Mouse (Mus musculus) heart, adult 2 months (tissue): ENCODE data around the gene Zscan2. TPM values are rescaled to one million over a fixed set of nuclear protein-coding genes. Genes with fewer than 3 reads are reported as not detected.

Experiments
- DNase-seq, 2 experiments: peaks; one replicate each; pipeline ENCODE4 v3.0.0; 2021
- H3K27ac ChIP-seq: fragments of 200-600 bp; 2 replicates; pipeline ENCODE4 v1.8.1; 2022
- H3K27me3 ChIP-seq: fragments of 200-500 bp; 2 replicates; pipeline ENCODE4 v1.6.1; 2012; ENCODE audit warnings: mild to moderate bottlenecking, low read length, inconsistent platforms, mixed read lengths; ENCODE audit not compliant: control insufficient read depth, insufficient read depth
- H3K36me3 ChIP-seq: fragments of 200-500 bp; 2 replicates; pipeline ENCODE4 v1.6.1; 2012; ENCODE audit warnings: low read length, inconsistent platforms; ENCODE audit not compliant: control insufficient read depth, insufficient read depth
- H3K4me1 ChIP-seq: fragments of 200-500 bp; 2 replicates; pipeline ENCODE4 v1.6.1; 2011; ENCODE audit warnings: low read length; ENCODE audit not compliant: control insufficient read depth, insufficient read depth
- H3K4me3 ChIP-seq: fragments of 200-600 bp; 2 replicates; pipeline ENCODE4 v1.8.1; 2022
- H3K79me2 ChIP-seq: fragments of 200-500 bp; replicated peaks from 2 replicates; pipeline ENCODE4 v1.6.1; 2012; ENCODE audit warnings: mild to moderate bottlenecking, inconsistent platforms, low read length, moderate library complexity, mixed read lengths; ENCODE audit not compliant: control insufficient read depth, insufficient read depth
- H3K9ac ChIP-seq: fragments of 200-500 bp; 2 replicates; pipeline ENCODE4 v1.6.1; 2012; ENCODE audit warnings: low read depth, mild to moderate bottlenecking, control low read depth, inconsistent platforms, low read length, mixed read lengths
- CTCF ChIP-seq: fragments of 200-600 bp; IDR thresholded peaks from 2 replicates; pipeline ENCODE4 v1.8.1; 2022; ENCODE audit warnings: antibody characterized with exemption, mild to moderate bottlenecking, moderate library complexity
- EP300 ChIP-seq: fragments of 200-500 bp; IDR thresholded peaks from 2 replicates; pipeline ENCODE4 v1.6.1; 2011; ENCODE audit warnings: low read depth, low read length, control low read depth; ENCODE audit not compliant: insufficient read depth
- POLR2A ChIP-seq: fragments of 200-500 bp; IDR thresholded peaks from 2 replicates; pipeline ENCODE4 v1.6.1; 2011; ENCODE audit warnings: mild to moderate bottlenecking, low read depth, low read length, control low read depth; ENCODE audit not compliant: insufficient read depth
- WGBS: fragments of 180-500 bp; shearing (Covaris S2); methylation state at CpG from one replicate; pipeline ENCODE4 v1.1.7; 2018; 5-methylcytosine and 5-hydroxymethylcytosine counted together
- intact Hi-C: fragments of 180-260 bp; cut with DNase I; formaldehyde crosslinking; loops from one replicate; pipeline ENCODE4 v1.15.1; 2025
- polyA plus RNA-seq: library from polyadenylated mRNA; depleted of rRNA; stranded (reverse); fragments of >200 nt; gene quantifications from 2 replicates; pipeline ENCODE4 v1.2.3, GENCODE M21; 2012
- total RNA-seq, 2 experiments: library from RNA; stranded (reverse); gene quantifications; 2 replicates each; pipeline ENCODE4 v1.2.3; 2021

Gene Zscan2
- total and polyA plus RNA-seq, 3 experiments, result 3.0 to 6.3 (median 5.7) TPM

DNA sequence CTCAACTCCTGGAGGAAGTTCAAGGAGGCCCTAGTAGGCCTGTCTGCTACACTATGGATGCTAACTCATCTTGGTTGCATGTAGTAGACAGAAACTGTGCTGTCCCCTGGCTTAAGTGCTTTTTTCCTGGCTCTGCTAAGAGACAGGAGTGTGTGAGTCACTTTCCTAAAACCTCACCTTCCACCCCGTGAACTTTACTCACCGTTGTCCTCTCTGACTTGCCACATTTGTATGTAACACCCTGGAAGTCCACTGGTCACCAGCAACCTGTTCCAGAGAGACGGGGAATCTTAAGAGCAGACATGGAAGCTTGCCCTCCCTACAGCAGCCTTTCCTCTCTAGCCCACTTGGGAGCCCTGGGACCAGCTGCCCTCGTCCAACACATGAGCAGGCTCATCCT is 37.0 kb downstream of the Zscan2 start:
- Histone ChIP-seq H3K4me3 (no peak overlapping the region), H3K27ac (no peak overlapping the region), H3K9ac (no peak overlapping the region), H3K36me3 (no peaks in the 10 kb centered on the region), H3K79me2 (no peaks in the 10 kb centered on the region), H3K27me3 (no peaks in the 10 kb centered on the region), H3K4me1 (peaks cover 5% of the 10 kb centered on the region)
- DNase-seq, result no peak
- no peak for TF ChIP-seq EP300
- WGBS, result 77% methylated on average over 4 of the region's 4 CpGs
- intact Hi-C loops, result no loop called here

DNA sequence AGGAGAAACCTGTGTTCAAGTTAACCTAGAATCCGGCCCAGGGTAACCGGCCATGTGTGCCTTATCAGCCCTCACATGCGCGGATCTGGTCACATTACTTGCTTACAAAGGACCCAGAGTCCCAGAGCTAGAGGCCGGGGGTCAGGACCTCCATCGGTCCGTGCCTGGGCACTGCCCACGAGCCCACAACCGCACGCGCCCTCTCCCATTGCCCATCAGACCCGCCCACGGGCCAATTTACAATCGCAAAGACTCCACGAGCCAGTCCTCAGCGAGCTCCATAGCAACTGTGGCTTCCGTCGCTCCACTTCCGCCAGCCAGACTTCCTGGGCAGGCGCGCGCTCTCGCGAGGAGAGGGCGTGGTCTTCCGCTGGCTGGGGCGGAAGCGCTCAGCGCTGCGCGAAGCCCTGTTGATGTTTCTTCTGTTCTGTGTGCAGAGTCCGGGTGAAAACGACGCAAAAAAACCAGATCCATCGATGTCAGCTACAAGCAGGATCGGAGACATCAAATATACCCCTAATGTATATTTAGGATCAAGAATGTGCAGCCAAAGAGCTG is 40.3 kb downstream of the Zscan2 start, which contains the start of gene Wdr73:
TSS of gene Wdr73 (minus strand) at position 326 of the 558 bp plus-strand sequence.
- intact Hi-C loops, result loop anchor here (2.0 to 5.0 kb wide), 2 partner anchors 46 to 91 kb away; partner anchors contain the start of genes Sec11a and Zfp592
- WGBS, result 1% methylated on average over 36 of the region's 36 CpGs

DNA sequence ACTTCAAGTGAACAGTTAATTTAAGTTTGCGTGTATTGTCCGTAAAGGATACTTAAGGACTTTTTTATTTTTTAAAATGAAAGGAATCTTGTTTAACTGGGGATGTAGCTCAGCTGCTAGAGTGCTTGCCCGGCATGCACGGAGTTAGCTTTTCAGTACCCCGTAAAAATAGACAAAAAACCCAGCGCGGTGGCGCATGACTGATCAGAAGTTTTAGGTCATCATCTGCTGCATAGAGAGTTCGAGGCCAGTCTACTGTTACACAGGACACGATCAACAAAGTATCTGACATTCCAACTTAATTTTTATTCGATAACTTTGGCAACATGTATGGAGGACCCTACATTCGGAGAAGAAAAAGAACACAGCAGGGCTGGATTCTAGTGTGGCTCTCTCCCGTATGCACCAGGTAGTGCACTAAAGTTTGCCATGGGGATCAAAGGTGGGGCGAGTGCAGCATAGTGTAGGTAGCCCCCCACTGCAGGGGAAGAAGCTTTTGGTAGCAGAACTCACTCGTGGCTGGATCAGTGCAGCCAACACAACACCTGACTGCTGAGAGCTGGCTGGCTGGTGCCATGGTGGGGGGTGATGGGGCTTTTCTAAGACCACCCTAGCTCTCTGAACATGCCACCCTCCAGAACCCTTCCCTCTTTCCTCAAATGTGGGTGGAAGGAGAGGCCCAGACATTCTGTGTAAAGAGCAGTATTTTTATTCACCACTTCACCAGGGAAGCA is 41.0 kb downstream of the Zscan2 start:
- intact Hi-C loops, result loop anchor here (2.0 to 5.0 kb wide), 2 partner anchors 45 to 91 kb away; partner anchors contain the start of genes Sec11a and Zfp592
- Histone ChIP-seq H3K36me3 (no peaks in the 10 kb centered on the region), H3K27ac (peak overlapping the region; percentile 90), H3K4me3 (peak overlapping the region; percentile 56), H3K27me3 (no peaks in the 10 kb centered on the region), H3K79me2 (no peaks in the 10 kb centered on the region), H3K4me1 (peaks cover 2% of the 10 kb centered on the region), H3K9ac (peak overlapping the region; percentile 67)
- WGBS, result 24% methylated on average over 15 of the region's 15 CpGs
- DNase-seq, result no peak
- TF ChIP-seq EP300, result no peak
- no peak for TF ChIP-seq CTCF
- TF ChIP-seq POLR2A, result no peak

More for the DNA sequence above, 40.3 kb downstream of the Zscan2 start, which contains the start of gene Wdr73:
- Histone ChIP-seq H3K36me3 (no peaks in the 10 kb centered on the region), H3K27ac (peak within 1 kb of the TSS; percentile 90), H3K9ac (peak within 1 kb of the TSS; percentile 67), H3K27me3 (no peaks in the 10 kb centered on the region), H3K4me3 (peak within 1 kb of the TSS; percentile 56), H3K4me1 (peaks cover 2% of the 10 kb centered on the region), H3K79me2 (no peaks in the 10 kb centered on the region)
- TF ChIP-seq CTCF (no peak), POLR2A (peak; percentile 99), EP300 (peak; percentile 74; the same call in 1 of the 2 replicates)
- DNase-seq, result peak; percentile 92 to 94

DNA sequence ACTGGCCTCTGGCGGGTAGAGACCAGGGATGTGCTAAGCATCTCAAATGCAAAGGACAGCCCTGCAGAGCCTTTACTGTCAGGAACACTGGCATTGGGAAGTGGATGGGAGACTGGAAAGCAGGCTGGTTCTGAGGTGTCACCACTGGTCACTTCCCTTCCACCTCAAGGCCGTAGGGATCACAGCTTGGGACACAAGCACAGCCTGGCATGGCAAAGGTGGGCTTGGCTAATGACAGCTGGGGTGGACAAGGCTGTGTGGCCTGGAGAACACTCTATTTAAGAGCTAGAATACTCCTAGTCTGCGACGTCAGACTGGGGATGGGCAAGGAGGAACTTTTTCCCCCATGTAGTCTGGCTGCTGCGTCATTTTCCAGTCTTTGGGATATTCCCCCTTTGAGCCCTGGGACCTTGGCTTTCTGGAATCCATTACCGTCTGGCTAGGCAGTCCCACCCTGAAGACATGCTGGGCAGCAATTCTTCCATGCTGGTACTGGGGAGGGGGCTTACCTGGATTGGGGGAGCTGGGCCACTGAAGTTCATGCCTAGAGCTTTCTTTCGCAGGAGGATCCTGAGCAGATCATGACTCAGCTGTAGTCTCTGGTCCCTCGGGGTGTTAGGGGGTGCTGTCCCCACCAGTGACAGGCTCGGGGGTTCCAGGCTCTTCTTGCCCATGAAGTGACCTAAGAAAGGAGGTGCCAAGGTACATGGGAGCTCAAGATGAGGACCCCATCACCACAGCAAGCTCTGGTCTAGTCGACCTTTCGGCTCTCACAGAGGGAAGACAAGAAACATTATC is 43.1 kb downstream of the Zscan2 start:
- DNase-seq, result no peak
- Histone ChIP-seq H3K79me2 (no peaks in the 10 kb centered on the region), H3K27me3 (no peaks in the 10 kb centered on the region), H3K4me3 (no peak overlapping the region), H3K36me3 (no peaks in the 10 kb centered on the region), H3K27ac (no peak overlapping the region), H3K4me1 (peaks cover 2% of the 10 kb centered on the region), H3K9ac (no peak overlapping the region)
- 89% methylated on average over 11 of the region's 11 CpGs for WGBS
- intact Hi-C loops, result loop anchor here (5.0 kb wide), 1 partner anchor 88 kb away; the partner anchor contains the start of gene Zfp592
- TF ChIP-seq EP300, result no peak
- no peak for TF ChIP-seq CTCF
- no peak for TF ChIP-seq POLR2A

DNA sequence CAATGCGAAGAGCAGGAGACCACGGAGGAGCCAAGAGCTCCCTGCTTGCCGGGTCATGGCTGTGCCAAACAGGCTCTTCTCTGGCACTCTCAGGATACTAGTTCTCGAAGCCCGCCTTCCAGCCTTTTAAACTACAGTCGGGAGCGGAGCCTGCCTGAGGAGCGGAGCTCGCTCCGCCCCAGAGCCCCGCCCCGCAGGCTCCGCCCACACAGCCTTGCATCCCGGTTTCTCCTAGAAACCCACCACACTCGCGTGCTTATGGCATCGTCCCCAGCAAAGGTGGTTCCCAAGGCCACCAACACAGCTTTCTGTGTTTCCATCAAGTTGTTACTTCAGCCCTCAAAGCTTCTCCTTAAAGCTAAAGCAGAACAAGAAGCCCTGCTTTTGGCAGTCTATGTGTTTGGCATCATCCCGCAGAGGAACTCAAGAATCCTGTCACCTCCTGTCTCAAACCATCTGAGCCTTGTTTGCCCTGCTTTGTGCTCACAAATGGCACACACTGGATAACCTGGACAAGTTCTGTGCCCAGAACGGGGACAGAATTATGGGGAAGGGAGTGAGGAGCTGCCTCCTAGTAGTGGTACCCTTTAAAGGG is 44.3 kb downstream of the Zscan2 start, which contains the start of gene Nmb:
TSS of gene Nmb (minus strand) at position 156 of the 595 bp plus-strand sequence.
- Histone ChIP-seq H3K4me3 (peak within 1 kb of the TSS; percentile 54), H3K27ac (peak within 1 kb of the TSS; percentile 41; the same call in 1 of the 2 replicates), H3K79me2 (no peaks in the 10 kb centered on the region), H3K9ac (peak within 1 kb of the TSS; percentile 66), H3K36me3 (no peaks in the 10 kb centered on the region; the same call in 1 of the 2 replicates), H3K4me1 (peaks cover 3% of the 10 kb centered on the region), H3K27me3 (no peaks in the 10 kb centered on the region)
- TF ChIP-seq EP300, result no peak
- 0 out of 2 replicates have a peak, but pooled peaks have one; percentile 40 for TF ChIP-seq POLR2A
- no peak for TF ChIP-seq CTCF
- DNase-seq, result peak; percentile 78 to 85
- intact Hi-C loops, result loop anchor here (5.0 kb wide), 1 partner anchor 87 kb away; the partner anchor contains the start of gene Zfp592
- 3% methylated on average over 19 of the region's 19 CpGs for WGBS
